Mouse (Mus musculus) cerebral cortex, adult 2 months (tissue): ENCODE measurements around the gene Card10.

Experiments used
- WGBS: fragments of 180-500 bp; shearing (Covaris S2); methylation state at CpG from one replicate; pipeline ENCODE4 v1.1.7; 2018; 5-methylcytosine and 5-hydroxymethylcytosine counted together

Gene Card10

GRCm38 (mm10) chr15:78834233-78835005, 31.6 kb upstream of the Card10 start:
- WGBS, result 59% methylated on average over 10 of the region's 10 CpGs

GRCm38 (mm10) chr15:78833582-78833981, 30.7 kb upstream of the Card10 start:
- 88% methylated on average over 3 of the region's 3 CpGs for WGBS

GRCm38 (mm10) chr15:78832701-78833123, 29.9 kb upstream of the Card10 start:
- WGBS, result 43% methylated on average over 14 of the region's 14 CpGs

GRCm38 (mm10) chr15:78831720-78832657, 29.1 kb upstream of the Card10 start:
- 61% methylated on average over 19 of the region's 19 CpGs for WGBS

GRCm38 (mm10) chr15:78830742-78831719, 28.2 kb upstream of the Card10 start:
- WGBS, result 74% methylated on average over 10 of the region's 10 CpGs

GRCm38 (mm10) chr15:78829636-78830035, 26.8 kb upstream of the Card10 start:
- 86% methylated on average over 1 of the region's 1 CpGs for WGBS

- whole genome bisulfite sequencing, result 29% methylated on average over 5 of the region's 5 CpGs
These were observed 25.5 kb upstream of the Card10 start for GRCm38 (mm10) chr15:78828315-78828714.

- WGBS, result 22% methylated on average over 28 of the region's 28 CpGs
These were observed 23.7 kb upstream of the Card10 start for GRCm38 (mm10) chr15:78826213-78827204.

- 83% methylated on average over 6 of the region's 6 CpGs for WGBS
These were observed 13.2 kb upstream of the Card10 start for GRCm38 (mm10) chr15:78816074-78816391.

GRCm38 (mm10) chr15:78815314-78816073, 12.7 kb upstream of the Card10 start:
- 49% methylated on average over 11 of the region's 11 CpGs for WGBS

- WGBS, result 72% methylated on average over 4 of the region's 4 CpGs
These were observed 10.8 kb upstream of the Card10 start for GRCm38 (mm10) chr15:78813603-78814002.

GRCm38 (mm10) chr15:78810146-78810545, 7.3 kb upstream of the Card10 start:
- 70% methylated on average over 9 of the region's 9 CpGs for WGBS

- 73% methylated on average over 9 of the region's 9 CpGs for WGBS
These were observed 6.9 kb upstream of the Card10 start for GRCm38 (mm10) chr15:78809739-78810138.

GRCm38 (mm10) chr15:78808980-78809379, 6.1 kb upstream of the Card10 start:
- WGBS, result 95% methylated on average over 2 of the region's 2 CpGs

GRCm38 (mm10) chr15:78807141-78807540, 4.3 kb upstream of the Card10 start:
- 79% methylated on average over 3 of the region's 3 CpGs for WGBS

- WGBS, result 27% methylated on average over 2 of the region's 2 CpGs
These were observed 3.8 kb upstream of the Card10 start for GRCm38 (mm10) chr15:78806614-78807013.

- 90% methylated on average over 2 of the region's 2 CpGs for WGBS
These were observed 2.5 kb upstream of the Card10 start for GRCm38 (mm10) chr15:78805351-78805750.

GRCm38 (mm10) chr15:78804326-78804725, 1.5 kb upstream of the Card10 start:
- WGBS, result 58% methylated on average over 6 of the region's 6 CpGs

GRCm38 (mm10) chr15:78803499-78803900, 658 bp upstream of the Card10 start:
- 55% methylated on average over 8 of the region's 8 CpGs for WGBS
